Mouse (Mus musculus) small intestine, adult 2 months (tissue): Measurements from ENCODE around the gene Clic1.

Experiments
- CTCF ChIP-seq: fragments of 200-500 bp; IDR thresholded peaks from 2 replicates; pipeline ENCODE4 v1.5.1; 2012; ENCODE audit warnings: low read depth, mild to moderate bottlenecking, control low read depth, inconsistent platforms, low read length, moderate library complexity, mixed read lengths; ENCODE audit not compliant: insufficient replicate concordance, insufficient read length; ENCODE audit errors: extremely low read depth
- POLR2A ChIP-seq: fragments of 200-500 bp; IDR thresholded peaks from 2 replicates; pipeline ENCODE4 v1.6.1; 2012; ENCODE audit warnings: low read depth, mild to moderate bottlenecking, control low read depth, inconsistent platforms, low read length, moderate library complexity

DNA sequence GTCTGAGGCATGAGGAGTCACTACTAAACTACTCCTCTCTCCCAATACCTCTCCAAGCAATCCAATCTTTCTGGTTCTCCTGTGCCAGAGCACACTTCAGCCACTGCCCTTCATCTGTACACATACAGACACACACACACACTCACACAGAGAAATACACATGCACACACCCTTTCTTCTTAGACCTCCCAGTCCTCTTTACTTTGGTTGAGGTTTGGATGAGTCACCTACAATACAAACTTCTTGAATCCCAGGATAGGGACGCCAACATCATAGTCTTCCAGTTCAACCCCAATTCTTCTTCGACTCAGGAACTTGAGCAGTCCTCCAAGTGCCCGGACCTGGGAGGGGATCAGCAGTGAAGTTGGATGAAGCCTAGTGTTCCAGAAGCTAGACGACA, 6.0 kb upstream of the Clic1 start:
- no peak for TF ChIP-seq CTCF
- TF ChIP-seq POLR2A: no peak
